Mouse (Mus musculus): Measurements from ENCODE around the gene Map7. TPM values are rescaled to one million over a fixed set of nuclear protein-coding genes. Genes with fewer than 3 reads are reported as not detected.
A peak's percentile ranks its signal among the peaks of the same experiment; 100 is the strongest.

Gene Map7
- polyA plus RNA-seq, 1 experiment from 2014 or later: 32.3 TPM

DNA sequence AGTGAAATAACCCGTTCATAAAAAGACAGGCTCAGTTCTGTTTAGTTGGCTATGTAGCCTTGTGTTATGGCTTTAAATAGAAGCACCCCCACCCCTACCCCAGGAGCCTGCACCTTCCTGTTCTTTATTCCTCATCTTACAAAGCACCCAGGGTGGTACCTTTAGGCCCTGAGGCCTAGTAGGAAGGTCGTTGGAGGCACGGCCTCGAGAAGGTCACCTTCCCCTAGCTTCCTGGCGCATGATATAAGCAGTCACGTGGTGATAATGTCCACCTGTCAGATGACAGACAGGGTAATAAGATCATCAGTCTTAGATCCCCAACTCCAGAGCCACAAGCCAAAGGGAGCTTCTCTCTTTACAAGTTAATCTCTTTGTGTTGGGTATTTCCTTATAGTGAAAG lies 68.7 kb downstream of the Map7 start:
- no peaks in the 10 kb centered on the region for H3K4me1 ChIP-seq (ENCODE audit: insufficient read depth, low read length)
- H3K27me3 ChIP-seq (ENCODE audit: insufficient read depth, low read length): no peaks in the 10 kb centered on the region
- no peaks in the 10 kb centered on the region for H3K9me3 ChIP-seq (ENCODE audit: low read length)
- H3K4me2 ChIP-seq (replicated peaks; ENCODE audit: low read depth, low read length): no peak overlapping the region
- no peak for ATAC-seq (ENCODE audit: low FRiP score, low TSS enrichment)
- H3K27ac ChIP-seq (ENCODE audit: low read length): no peak overlapping the region
- H3K4me3 ChIP-seq (ENCODE audit: low read length): no peak overlapping the region
- H3K9ac ChIP-seq (replicated peaks; ENCODE audit: low read length): no peak overlapping the region
- WGBS: 54% methylated on average over 6 of the region's 6 CpGs
- H3K36me3 ChIP-seq (ENCODE audit: insufficient read depth, low read length): no peaks in the 10 kb centered on the region

GRCm38 (mm10) chr10:20218866-20219265 lies 70.6 kb downstream of the Map7 start:
- H3K36me3 ChIP-seq (ENCODE audit: insufficient read depth, low read length): no peaks in the 10 kb centered on the region
- no peak overlapping the region for H3K4me2 ChIP-seq (replicated peaks; ENCODE audit: low read depth, low read length)
- H3K27ac ChIP-seq (ENCODE audit: low read length): no peak overlapping the region
- H3K4me3 ChIP-seq (ENCODE audit: low read length): no peak overlapping the region
- H3K4me1 ChIP-seq (ENCODE audit: insufficient read depth, low read length): no peaks in the 10 kb centered on the region
- no peak for ATAC-seq (ENCODE audit: low FRiP score, low TSS enrichment)
- WGBS: 68% methylated on average over 4 of the region's 4 CpGs
- H3K27me3 ChIP-seq (ENCODE audit: insufficient read depth, low read length): no peaks in the 10 kb centered on the region
- no peak overlapping the region for H3K9ac ChIP-seq (replicated peaks; ENCODE audit: low read length)
- H3K9me3 ChIP-seq (ENCODE audit: low read length): no peaks in the 10 kb centered on the region

- no peak overlapping the region for H3K4me3 ChIP-seq (ENCODE audit: low read length)
- ATAC-seq (ENCODE audit: low FRiP score, low TSS enrichment): no peak
- H3K4me2 ChIP-seq (replicated peaks; ENCODE audit: low read depth, low read length): no peak overlapping the region
- H3K27me3 ChIP-seq (ENCODE audit: insufficient read depth, low read length): no peaks in the 10 kb centered on the region
- H3K4me1 ChIP-seq (ENCODE audit: insufficient read depth, low read length): no peaks in the 10 kb centered on the region
- H3K9me3 ChIP-seq (ENCODE audit: low read length): no peaks in the 10 kb centered on the region
- H3K36me3 ChIP-seq (ENCODE audit: insufficient read depth, low read length): no peaks in the 10 kb centered on the region
- no peak overlapping the region for H3K27ac ChIP-seq (ENCODE audit: low read length)
- no peak overlapping the region for H3K9ac ChIP-seq (replicated peaks; ENCODE audit: low read length)
- WGBS: 72% methylated on average over 8 of the region's 8 CpGs
These were observed 71.3 kb downstream of the Map7 start for GRCm38 (mm10) chr10:20219538-20219937.

GRCm38 (mm10) chr10:20220443-20221071 lies 72.3 kb downstream of the Map7 start:
- no peak overlapping the region for H3K4me2 ChIP-seq (replicated peaks; ENCODE audit: low read depth, low read length)
- H3K27me3 ChIP-seq (ENCODE audit: insufficient read depth, low read length): no peaks in the 10 kb centered on the region
- peak; percentile 58 for ATAC-seq (ENCODE audit: low FRiP score, low TSS enrichment)
- H3K9ac ChIP-seq (replicated peaks; ENCODE audit: low read length): no peak overlapping the region
- no peaks in the 10 kb centered on the region for H3K36me3 ChIP-seq (ENCODE audit: insufficient read depth, low read length)
- 48% methylated on average over 10 of the region's 10 CpGs for WGBS
- no peak overlapping the region for H3K27ac ChIP-seq (ENCODE audit: low read length)
- no peak overlapping the region for H3K4me3 ChIP-seq (ENCODE audit: low read length)
- H3K4me1 ChIP-seq (ENCODE audit: insufficient read depth, low read length): no peaks in the 10 kb centered on the region
- H3K9me3 ChIP-seq (ENCODE audit: low read length): no peaks in the 10 kb centered on the region

DNA sequence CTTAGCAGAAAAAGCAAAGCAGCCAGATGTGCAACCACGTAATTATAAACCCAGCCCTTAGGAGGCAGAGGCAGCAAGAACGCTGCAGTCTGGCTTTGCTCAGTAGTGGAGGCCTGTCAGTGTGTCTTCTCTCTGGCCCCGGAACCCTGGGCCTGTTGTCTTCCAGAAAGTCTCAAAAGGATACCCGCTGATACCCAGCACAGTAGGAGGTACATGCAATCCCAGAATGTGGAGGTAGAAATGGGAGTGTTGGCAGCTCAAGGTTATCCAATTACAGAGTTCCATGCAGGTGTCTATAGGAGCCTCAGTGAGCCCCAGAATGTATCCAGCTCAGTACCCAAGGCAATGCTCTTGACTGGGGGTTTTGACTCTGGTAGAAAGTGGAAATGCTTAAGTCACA lies 73.7 kb downstream of the Map7 start:
- 0 out of 2 replicates have a peak, but pooled peaks have one; percentile 39 for ATAC-seq (ENCODE audit: low FRiP score, low TSS enrichment)
- Histone ChIP-seq H3K9me3 (ENCODE audit: low read length) (no peaks in the 10 kb centered on the region), H3K36me3 (ENCODE audit: insufficient read depth, low read length) (no peaks in the 10 kb centered on the region), H3K27ac (ENCODE audit: low read length) (no peak overlapping the region), H3K4me1 (ENCODE audit: insufficient read depth, low read length) (no peaks in the 10 kb centered on the region), H3K4me3 (ENCODE audit: low read length) (no peak overlapping the region), H3K27me3 (ENCODE audit: insufficient read depth, low read length) (no peaks in the 10 kb centered on the region), H3K9ac (replicated peaks; ENCODE audit: low read length) (no peak overlapping the region), H3K4me2 (replicated peaks; ENCODE audit: low read depth, low read length) (no peak overlapping the region)
- WGBS: 88% methylated on average over 4 of the region's 4 CpGs

GRCm38 (mm10) chr10:20226728-20227127 lies 78.5 kb downstream of the Map7 start:
- Histone ChIP-seq H3K27ac (ENCODE audit: low read length) (no peak overlapping the region), H3K9ac (replicated peaks; ENCODE audit: low read length) (no peak overlapping the region), H3K27me3 (ENCODE audit: insufficient read depth, low read length) (no peaks in the 10 kb centered on the region), H3K36me3 (ENCODE audit: insufficient read depth, low read length) (no peaks in the 10 kb centered on the region), H3K4me1 (ENCODE audit: insufficient read depth, low read length) (no peaks in the 10 kb centered on the region), H3K9me3 (ENCODE audit: low read length) (no peaks in the 10 kb centered on the region), H3K4me2 (replicated peaks; ENCODE audit: low read depth, low read length) (no peak overlapping the region), H3K4me3 (ENCODE audit: low read length) (no peak overlapping the region)
- ATAC-seq (ENCODE audit: low FRiP score, low TSS enrichment): no peak
- 70% methylated on average over 4 of the region's 4 CpGs for WGBS

DNA sequence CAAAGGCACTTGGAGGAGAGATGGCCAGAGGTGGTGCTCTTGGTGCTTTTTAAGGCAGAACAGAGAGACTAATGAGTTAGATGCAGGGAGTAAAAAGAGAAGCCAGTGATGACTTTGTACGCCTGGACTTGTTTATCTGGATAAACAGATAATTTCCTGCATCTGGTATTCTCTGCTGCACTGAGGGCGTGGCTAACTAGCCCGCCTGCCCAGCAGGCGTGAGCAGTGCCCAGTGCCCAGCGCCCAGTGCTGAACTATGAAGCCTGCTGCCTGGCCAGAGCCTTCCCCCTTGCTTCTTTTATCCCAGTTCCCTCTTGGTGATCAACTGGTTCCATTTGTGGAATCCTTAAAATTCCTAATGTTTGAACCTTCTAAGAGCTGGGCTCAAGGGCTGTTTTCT lies 81.8 kb downstream of the Map7 start:
- H3K36me3 ChIP-seq (ENCODE audit: insufficient read depth, low read length): no peaks in the 10 kb centered on the region
- no peak overlapping the region for H3K27ac ChIP-seq (ENCODE audit: low read length)
- no peak for ATAC-seq (ENCODE audit: low FRiP score, low TSS enrichment)
- 82% methylated on average over 5 of the region's 5 CpGs for WGBS
- no peak overlapping the region for H3K4me2 ChIP-seq (replicated peaks; ENCODE audit: low read depth, low read length)
- no peaks in the 10 kb centered on the region for H3K4me1 ChIP-seq (ENCODE audit: insufficient read depth, low read length)
- no peaks in the 10 kb centered on the region for H3K27me3 ChIP-seq (ENCODE audit: insufficient read depth, low read length)
- no peaks in the 10 kb centered on the region for H3K9me3 ChIP-seq (ENCODE audit: low read length)
- no peak overlapping the region for H3K9ac ChIP-seq (replicated peaks; ENCODE audit: low read length)
- no peak overlapping the region for H3K4me3 ChIP-seq (ENCODE audit: low read length)

- ATAC-seq (ENCODE audit: low FRiP score, low TSS enrichment): no peak
- Histone ChIP-seq H3K27me3 (ENCODE audit: insufficient read depth, low read length) (no peaks in the 10 kb centered on the region), H3K9ac (replicated peaks; ENCODE audit: low read length) (no peak overlapping the region), H3K9me3 (ENCODE audit: low read length) (no peaks in the 10 kb centered on the region), H3K4me3 (ENCODE audit: low read length) (no peak overlapping the region), H3K27ac (ENCODE audit: low read length) (no peak overlapping the region), H3K4me1 (ENCODE audit: insufficient read depth, low read length) (no peaks in the 10 kb centered on the region), H3K36me3 (ENCODE audit: insufficient read depth, low read length) (no peaks in the 10 kb centered on the region), H3K4me2 (replicated peaks; ENCODE audit: low read depth, low read length) (no peak overlapping the region)
- 89% methylated on average over 10 of the region's 10 CpGs for WGBS
These were observed 85.2 kb downstream of the Map7 start for GRCm38 (mm10) chr10:20233451-20233850.

DNA sequence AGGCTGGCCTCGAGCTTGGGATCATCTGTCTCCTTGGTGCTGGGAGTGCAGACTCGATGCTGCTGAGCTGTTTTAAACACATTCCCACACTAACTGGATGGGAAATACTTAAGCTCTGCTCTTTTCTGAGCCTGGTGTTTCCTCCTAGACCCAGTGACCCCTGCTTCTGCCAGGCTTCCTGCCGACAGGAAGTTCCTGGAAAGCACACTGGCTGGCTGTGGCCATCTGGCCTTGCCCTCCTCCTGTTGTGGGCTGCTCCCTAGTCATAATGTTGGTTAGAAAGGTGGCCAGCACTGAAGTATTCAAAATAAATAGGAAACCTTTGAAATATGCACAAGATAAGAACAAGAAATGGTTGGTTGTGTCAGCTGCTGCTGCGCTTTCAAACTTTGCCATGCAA lies 86.2 kb downstream of the Map7 start:
- Histone ChIP-seq H3K9ac (replicated peaks; ENCODE audit: low read length) (no peak overlapping the region), H3K4me1 (ENCODE audit: insufficient read depth, low read length) (no peaks in the 10 kb centered on the region), H3K27ac (ENCODE audit: low read length) (no peak overlapping the region), H3K4me2 (replicated peaks; ENCODE audit: low read depth, low read length) (no peak overlapping the region), H3K4me3 (ENCODE audit: low read length) (no peak overlapping the region), H3K36me3 (ENCODE audit: insufficient read depth, low read length) (no peaks in the 10 kb centered on the region), H3K27me3 (ENCODE audit: insufficient read depth, low read length) (no peaks in the 10 kb centered on the region), H3K9me3 (ENCODE audit: low read length) (no peaks in the 10 kb centered on the region)
- WGBS: 46% methylated on average over 4 of the region's 4 CpGs
- no peak for ATAC-seq (ENCODE audit: low FRiP score, low TSS enrichment)

DNA sequence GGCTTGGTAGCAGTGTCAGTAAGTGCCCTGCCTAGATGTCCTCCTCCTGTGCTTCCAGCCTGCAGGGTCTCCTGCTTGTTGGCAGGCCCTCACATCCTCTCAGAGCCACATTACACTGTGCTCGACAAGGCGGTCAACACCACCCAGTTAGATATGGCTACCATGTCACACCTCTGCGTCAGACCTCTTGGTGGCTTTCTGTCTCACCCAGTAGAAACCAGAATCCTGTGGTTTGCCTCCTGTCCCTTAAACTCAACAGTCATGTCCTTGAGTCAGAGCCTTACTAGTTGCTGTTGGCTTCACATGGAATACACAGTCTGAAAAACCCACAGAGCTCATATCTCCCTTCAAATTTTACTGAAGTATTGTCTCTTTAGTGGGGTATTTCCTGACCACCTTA lies 87.4 kb downstream of the Map7 start:
- WGBS: 87% methylated on average over 3 of the region's 3 CpGs
- Histone ChIP-seq H3K4me1 (ENCODE audit: insufficient read depth, low read length) (no peaks in the 10 kb centered on the region), H3K27ac (ENCODE audit: low read length) (no peak overlapping the region), H3K9ac (replicated peaks; ENCODE audit: low read length) (no peak overlapping the region), H3K4me3 (ENCODE audit: low read length) (no peak overlapping the region), H3K27me3 (ENCODE audit: insufficient read depth, low read length) (no peaks in the 10 kb centered on the region), H3K9me3 (ENCODE audit: low read length) (no peaks in the 10 kb centered on the region), H3K36me3 (ENCODE audit: insufficient read depth, low read length) (no peaks in the 10 kb centered on the region), H3K4me2 (replicated peaks; ENCODE audit: low read depth, low read length) (no peak overlapping the region)
- ATAC-seq (ENCODE audit: low FRiP score, low TSS enrichment): no peak

All from kidney, embryonic 16.5 days (tissue).